Mouse (Mus musculus) hematopoietic multipotent progenitor cell, adult 10-12 weeks (in vitro differentiated cells): ENCODE data around the gene Rpgrip1. TPM values are rescaled to one million over a fixed set of nuclear protein-coding genes. Genes with fewer than 3 reads are reported as not detected.

Source experiments
- polyA plus RNA-seq: library from polyadenylated mRNA; stranded (reverse); fragments of >175 nt; gene quantifications from 2 replicates; pipeline ENCODE4 v1.2.3, GENCODE M21; 2012; ENCODE audit warnings: low replicate concordance

Rpgrip1 gene
- 6.8 and 11.8 TPM in 2 replicates for polyA plus RNA-seq

DNA sequence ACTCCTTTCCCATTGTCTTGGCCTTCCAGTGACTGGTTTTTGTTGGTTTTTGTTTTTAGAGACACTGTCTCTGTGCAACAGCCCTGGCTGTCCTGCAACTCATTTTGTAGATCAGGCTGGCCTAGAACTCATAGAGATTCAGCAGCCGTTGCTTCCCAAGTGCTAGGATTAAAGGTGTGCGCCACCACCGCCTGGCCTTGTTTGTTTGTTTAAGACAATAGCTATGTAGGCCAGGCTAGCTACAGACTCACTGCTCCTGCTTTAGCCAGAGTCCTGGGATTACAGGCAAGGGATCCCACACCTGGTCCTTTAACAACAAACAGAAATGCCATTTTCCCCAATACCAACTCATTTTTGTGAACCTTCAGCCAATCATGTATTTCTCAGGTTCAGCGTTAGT is at the start of gene Rpgrip1:
TSS of gene Rpgrip1 (plus strand) at position 359 of the 400 bp plus-strand sequence.

DNA sequence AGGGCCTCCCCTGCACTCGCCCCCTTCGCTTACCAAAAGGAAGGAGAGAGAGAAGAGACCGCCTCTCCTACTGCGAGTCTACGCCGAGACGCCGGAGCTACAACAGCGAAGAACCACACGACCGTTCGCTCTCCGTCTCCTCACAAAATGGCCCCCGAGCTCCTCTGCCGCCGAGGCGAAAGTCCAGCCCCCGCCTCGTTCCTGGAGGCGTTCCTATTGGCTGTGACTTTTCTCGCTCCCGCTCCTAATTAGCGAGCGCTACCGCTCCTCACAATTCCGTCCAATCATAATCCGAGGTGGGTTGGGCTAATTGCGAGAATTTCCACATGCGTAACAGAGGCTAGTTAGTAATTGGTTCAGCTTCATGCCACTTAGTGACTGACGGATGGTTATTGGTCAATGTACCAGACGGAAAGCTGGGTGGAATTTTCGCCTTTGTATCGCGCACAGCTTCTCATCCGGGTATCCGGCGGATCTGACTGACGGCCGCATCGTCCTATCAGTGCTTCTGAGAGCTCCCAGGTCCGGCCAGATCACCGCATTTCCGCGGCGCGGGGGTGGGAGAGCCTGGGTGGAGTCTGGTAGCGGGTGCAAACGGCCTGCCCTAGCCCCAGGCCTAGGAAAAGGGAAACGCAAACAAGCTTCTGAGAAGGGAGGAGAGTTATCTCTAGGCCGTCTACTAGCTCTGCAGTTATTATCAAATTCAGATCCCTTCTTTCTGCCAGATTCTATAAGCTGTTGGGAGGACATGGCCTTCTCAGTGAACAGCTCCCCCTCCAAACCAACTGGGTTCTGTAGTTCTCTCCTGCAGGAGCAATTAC is 6.4 kb upstream of the Rpgrip1 start, which contains the start of gene Hnrnpc:
TSS of gene Hnrnpc (minus strand) at position 173 of the 821 bp plus-strand sequence.

DNA sequence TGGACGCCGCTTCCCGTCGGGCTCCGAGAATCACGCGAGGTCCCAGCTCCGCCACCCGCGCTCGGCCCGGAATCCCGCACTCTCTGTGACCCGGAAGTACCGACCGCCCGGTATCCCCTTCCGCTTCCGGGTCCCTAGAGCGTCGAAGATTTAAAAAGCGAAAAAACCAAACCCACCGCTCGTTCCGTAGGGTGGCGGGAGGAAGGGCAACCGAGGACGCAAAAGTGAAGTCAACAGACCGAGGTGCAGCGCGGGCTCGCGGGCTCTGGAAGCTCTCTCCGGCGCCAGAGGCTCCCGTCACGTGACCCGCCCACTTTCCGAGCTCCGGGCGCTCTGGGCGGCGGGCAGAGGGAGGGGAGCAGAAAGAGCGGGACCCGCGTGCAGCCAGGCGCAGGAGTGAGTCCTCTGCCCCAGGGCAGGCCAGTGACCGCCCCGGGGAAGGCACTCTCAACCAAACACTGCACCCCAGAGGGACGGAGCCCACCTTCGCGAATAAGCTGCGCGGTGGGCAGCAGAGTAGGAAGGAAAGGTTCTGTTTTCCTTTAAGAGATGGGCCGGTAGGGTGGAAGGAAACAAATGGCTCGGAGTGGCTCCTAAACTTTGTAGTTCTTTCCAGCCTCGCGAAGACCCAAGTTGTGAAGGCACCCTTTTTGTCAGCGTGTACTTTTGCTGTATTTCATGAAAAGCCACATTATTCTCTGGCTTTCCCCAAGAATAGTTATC is 86.8 kb downstream of the Rpgrip1 start, which contains the start of gene Supt16:
TSS of gene Supt16 (minus strand) at position 261 of the 723 bp plus-strand sequence.

Other genes with a start within 250 kb of the Rpgrip1 start
- 3.5 and 39.0 TPM in 2 replicates for gene Mettl17, start 225.9 kb upstream of the Rpgrip1 start, polyA plus RNA-seq
- 0.09 TPM in 1 of 2 replicates, not detected in the other for gene Slc39a2, start 217.8 kb upstream of the Rpgrip1 start, polyA plus RNA-seq
- 3.1 and 7.2 TPM in 2 replicates for gene Ndrg2, start 196.5 kb upstream of the Rpgrip1 start, polyA plus RNA-seq
- gene Tppp2, start 192.3 kb upstream of the Rpgrip1 start, polyA plus RNA-seq: not detected in 2 replicates
- gene Rnase13, start 187.9 kb upstream of the Rpgrip1 start, polyA plus RNA-seq: not detected in 2 replicates
- gene Arhgef40, start 126.0 kb upstream of the Rpgrip1 start, polyA plus RNA-seq: 15.3 and 30.0 TPM in 2 replicates
- not detected in 2 replicates for gene Tmem253, start 95.0 kb upstream of the Rpgrip1 start, polyA plus RNA-seq
- gene Zfp219, start 90.0 kb upstream of the Rpgrip1 start, polyA plus RNA-seq: 35.0 and 79.9 TPM in 2 replicates
- not detected in 2 replicates for gene Olfr221, start 68.2 kb upstream of the Rpgrip1 start, polyA plus RNA-seq
- 12.0 and 24.1 TPM in 2 replicates for gene Hnrnpc, start 6.7 kb upstream of the Rpgrip1 start, polyA plus RNA-seq
- gene Supt16, start 86.7 kb downstream of the Rpgrip1 start, polyA plus RNA-seq: 7.8 and 20.4 TPM in 2 replicates
- 9.6 and 30.6 TPM in 2 replicates for gene Chd8, start 147.1 kb downstream of the Rpgrip1 start, polyA plus RNA-seq
- 24.0 and 40.0 TPM in 2 replicates for gene Tox4, start 168.4 kb downstream of the Rpgrip1 start, polyA plus RNA-seq
- gene Rab2b, start 168.8 kb downstream of the Rpgrip1 start, polyA plus RNA-seq: 0.48 and 1.7 TPM in 2 replicates
- gene Mettl3, start 194.4 kb downstream of the Rpgrip1 start, polyA plus RNA-seq: 5.0 and 12.1 TPM in 2 replicates
- gene Sall2, start 218.1 kb downstream of the Rpgrip1 start, polyA plus RNA-seq: 2.6 and 3.0 TPM in 2 replicates
- not detected in 2 replicates for gene Olfr1513, start 245.7 kb downstream of the Rpgrip1 start, polyA plus RNA-seq